Mouse (Mus musculus): ENCODE measurements at regions not wholly inside any gene's neighbourhood (a gene's known extent, or its start where the extent isn't known, plus 50 kb on each side); places are given as distances from the start of the nearest gene placed in this dataset.

DNA sequence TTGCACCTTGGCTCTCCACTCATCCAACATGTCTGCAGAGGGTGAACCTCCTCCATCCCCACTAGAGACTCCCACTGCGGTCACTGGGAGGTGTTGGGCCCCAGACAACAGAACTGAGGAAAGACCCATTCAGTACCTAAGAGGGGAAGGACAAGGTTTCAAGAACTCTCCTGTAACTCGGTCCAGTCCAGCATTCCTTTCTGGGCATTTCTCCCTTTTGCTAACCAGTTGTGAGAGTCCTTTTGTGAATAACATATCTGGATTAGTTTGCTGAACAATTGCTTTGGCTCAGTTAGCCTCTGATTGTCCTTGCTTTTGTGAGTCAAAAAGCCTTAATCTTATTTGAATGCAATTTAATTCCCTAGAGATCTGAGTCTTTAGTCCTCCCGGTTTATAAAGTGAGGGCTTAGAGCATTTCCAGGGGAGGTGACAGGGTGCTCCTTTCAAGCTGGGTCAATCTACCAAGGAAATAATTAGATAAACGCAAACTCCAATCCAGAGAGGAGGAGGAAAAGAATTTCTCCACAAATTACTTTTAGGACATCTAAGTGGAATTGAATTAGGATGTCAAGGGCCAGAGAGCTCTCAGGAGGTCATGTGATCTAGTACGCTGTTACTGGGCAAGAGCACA is 151.6 kb upstream of the Adamts9 start:
- no peak for DNase-seq

DNA sequence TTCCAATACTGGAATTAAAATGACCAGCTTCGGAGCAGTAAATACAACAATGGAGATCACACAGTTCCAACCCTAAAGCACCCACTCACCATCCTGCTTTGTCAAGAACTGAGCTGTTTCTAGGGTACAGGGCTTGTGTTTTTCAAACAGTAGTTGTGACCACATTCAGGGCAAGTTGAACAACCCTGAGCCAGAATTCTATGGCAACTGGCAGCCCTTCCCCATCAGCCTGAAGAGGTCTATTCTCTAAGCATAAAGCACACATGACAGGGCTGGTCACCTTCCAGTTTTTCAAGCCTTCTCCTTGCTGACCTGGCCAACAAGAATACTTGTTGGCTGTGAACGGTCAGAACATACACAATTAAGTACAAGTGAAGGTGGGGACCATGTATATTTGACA is 150.5 kb upstream of the Adamts9 start:
- DNase-seq = no peak

DNA sequence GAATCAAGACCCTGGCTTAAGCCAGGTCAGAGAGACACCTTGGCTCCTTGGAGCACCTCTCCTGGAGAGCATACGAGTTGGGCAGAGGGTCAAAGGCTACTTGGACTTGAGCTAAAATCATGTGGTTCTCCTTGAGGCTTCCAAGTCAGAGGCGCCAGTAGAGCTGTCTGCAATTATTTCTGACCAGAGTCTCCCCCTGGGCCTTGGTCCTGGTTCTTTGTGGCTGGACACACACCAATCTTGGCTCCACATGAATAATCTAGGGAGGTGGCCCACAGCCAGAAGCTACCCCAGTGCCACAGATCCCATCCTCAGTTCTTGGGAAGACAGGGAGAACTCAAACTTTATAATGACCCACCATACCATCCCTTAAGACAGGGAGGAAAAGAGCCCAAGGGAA is 144.0 kb upstream of the Adamts9 start:
- DNase-seq = no peak

DNA sequence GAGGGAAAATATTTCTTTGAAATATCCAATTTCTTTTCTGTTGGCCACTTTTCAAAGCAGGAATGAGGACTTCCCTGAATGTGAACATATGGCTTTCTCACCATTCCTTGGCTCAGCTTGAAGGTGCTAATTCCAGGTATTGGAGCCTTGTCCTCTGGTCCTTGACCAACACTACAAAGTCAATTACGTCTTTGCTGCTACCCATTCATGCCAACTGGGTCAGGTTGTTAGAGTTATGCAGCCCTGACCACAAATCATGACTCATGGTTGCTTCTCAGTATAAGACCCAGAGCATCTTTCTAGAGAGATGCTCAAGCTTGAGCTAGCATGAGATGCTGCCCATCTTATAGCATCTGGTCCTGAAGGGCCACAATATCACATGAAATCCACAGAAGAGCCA is 141.0 kb upstream of the Adamts9 start:
- no peak for DNase-seq

DNA sequence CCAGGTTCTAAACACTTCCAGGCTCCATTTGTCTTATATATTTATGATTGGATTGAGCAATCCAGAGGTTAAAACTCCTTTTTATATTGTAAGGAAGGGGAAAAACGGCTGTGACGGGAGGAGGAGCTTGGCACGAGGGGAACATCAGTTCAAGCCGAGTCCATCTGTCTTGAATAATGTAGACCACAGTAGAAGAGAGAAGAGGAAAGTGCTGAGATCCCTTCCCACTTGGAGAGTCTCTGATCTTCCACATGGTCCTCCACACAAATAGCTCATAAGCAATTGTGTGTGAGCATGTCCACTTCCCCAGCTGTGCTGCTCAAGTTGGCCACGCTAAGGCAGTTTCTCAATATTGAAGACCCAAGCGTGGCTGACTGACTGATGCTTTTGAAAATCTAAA is 140.4 kb upstream of the Adamts9 start:
- no peak for DNase-seq

DNA sequence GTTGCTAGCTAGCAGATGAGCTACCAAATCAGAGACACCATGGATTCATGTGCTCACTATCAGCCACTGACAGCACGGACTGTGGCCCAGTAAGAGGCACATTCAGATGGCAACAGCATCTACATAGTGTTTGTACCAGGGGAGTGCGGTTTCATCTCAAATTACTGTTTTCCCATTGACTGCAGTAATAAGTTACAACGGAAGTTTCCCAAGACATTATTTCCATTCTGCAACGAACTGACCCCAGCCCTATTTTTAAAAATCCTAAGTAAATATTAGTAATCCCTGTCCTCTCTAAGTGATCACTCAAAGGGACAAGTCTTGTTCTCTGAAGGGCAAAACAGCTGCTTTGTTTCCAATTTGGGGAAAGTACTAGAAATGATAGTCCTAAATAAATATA is 138.9 kb upstream of the Adamts9 start:
- DNase-seq = no peak

DNA sequence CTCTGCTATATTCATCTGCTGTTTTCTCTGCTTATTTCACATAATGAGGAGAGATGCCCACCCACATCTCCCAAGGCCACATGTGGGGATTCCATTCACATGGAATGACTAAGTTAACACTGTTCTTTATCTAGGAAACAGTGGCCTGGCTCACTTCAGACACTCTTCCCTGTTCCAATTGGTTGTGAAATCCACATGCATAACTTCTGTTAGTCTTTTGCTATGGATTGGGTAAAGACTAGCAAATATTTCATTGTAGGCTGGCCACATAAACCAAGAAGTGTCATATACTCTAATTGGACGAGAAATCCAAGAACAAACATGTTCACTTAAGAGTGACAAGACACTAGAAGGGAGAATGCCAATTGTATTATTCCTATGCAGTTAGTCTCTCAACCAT is 133.4 kb upstream of the Adamts9 start:
- DNase-seq = no peak

DNA sequence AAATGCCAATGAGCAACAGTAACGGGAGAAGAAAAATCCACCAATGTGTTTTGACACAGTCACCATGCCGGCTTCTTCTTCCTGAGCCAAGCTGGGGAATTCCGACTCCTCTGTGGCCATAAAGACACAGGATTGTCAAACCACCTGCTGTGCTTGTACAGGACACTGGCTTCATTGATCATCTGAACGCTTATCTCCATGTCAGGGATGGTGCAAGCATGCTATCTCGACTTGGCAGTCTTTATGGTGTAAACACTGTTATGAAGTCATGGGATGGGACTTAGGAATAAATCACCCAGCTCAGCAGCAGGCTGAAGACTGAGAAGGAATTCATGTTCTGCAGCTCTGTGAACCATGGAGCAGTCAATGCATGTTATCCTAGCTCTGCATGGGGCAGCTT is 132.6 kb upstream of the Adamts9 start:
- DNase-seq = no peak

DNA sequence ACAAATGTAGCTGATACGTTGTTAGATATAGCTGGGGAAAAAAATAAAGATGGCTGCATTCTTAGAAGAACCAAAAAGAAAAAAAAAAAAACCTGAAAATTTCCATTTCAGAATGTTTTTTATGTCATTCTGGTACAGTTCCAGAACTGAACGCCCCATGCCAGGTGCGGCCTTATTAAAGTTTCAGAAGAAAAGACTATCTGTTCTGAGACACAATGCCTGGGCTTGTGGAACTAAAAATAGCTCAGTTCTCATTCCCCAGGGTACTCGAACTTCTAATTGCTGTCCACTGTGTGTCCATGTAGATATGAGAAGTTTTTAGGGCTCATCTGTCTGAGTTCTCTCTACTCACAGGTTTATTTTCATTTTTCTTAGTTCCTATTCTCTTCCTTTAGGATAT is 131.7 kb upstream of the Adamts9 start:
- DNase-seq = no peak

DNA sequence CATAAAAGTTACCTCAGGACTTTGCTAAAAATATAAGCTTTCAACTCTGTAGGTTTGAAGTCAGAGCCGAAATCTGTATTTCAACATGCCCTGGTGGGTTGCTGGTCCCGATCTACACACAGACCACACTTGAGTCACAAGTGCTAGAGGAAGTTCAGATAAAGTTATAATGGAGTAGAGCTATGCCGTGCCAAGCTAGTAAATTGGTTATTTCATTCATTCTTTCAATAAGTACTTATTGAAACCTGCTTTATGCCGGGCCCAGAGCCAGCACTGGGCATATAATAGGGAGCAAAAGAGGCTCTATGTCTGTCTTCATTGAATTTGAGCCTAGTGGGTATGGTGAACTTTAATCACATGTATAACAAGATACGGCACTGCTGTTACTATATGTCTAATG is 127.6 kb upstream of the Adamts9 start:
- DNase-seq = no peak

DNA sequence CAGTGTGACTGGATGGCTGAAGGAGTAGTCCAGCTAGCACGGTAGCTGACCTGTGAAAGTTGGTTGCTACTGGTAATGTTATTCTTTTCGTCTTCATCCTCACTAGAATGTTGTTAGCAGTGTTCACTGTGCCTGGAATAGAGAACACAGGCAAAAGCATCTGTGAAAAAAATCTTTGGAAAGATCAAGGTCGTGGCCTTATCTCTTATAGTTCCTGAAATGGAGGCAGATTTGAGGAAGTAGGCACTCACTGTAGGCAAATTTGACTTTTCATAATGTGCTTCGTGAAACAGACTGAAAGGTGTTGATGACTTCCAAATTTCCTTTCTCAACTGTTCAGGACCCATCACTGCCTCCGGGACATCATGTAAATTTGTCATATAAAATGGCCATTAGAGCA is 124.5 kb upstream of the Adamts9 start:
- DNase-seq = no peak

DNA sequence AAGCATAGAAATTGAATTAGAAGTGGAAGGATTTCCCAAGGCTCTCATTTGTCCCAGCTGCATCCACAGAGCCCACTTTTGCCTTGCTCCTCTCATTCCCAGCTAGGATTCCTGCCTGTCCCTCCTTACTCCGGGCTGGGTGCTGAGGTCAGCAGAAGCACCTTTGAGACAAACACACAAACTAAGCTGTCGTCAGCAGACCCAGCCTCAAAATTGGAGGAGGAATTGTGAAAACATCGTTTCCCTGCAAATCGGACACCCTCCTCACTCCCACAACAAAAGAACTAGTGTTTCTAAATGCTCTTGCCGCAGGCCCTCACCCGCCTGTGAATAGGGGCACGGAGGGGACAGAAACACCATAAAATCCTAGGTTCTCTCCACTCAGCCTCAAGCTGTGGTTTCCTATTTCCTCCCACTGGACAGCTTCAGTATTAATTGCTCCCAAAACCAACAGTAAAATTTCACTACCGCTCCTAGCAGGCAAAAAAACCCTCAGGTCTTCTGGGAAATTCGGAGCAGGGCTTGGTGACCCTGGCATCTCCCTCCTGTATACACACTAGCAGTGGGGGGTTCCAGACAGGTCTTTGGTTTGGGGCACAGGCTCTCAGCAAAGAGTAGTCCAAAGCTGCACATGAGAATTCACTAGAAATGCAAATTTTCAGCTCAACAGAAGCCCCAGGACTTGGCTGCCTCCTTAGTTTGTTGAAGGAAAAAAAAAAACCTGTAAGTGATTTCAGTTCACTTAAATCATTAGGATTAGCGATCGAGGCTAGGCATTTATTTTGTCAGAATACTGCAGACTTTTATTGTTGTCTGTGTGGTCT is 123.5 kb upstream of the Adamts9 start:
- DNase-seq = no peak

DNA sequence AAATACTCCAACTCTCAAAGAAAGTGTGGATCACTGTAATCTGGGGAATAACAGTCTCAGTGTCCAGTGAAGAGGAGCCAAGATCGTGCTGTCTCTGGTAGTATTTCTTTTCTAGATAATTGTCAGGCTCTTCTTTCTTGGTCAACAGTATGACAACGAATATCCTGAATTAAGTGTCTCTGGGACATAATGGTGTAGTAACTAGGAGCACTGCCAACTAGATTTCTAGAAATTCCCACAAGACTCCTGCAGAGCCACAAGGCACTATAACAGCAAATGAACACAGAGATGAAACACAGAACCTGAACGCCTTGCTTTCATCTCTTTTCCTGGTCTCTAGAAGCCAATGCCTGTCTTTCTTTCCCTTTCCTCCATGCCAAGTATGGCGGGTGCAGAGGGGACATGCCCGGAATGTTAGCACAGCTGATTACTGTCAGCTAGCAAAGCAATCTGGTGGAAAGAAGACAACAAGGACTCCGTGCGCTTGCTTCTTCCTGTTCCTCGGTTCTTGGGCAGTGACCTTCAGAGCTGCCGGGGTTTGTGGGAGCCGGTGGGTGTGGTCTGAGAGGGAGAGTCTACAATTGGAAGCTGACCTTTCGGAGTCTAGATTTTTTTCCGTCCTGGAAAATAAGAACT is 122.7 kb upstream of the Adamts9 start:
- DNase-seq = peak in 1 of 2 experiments; percentile 2

DNA sequence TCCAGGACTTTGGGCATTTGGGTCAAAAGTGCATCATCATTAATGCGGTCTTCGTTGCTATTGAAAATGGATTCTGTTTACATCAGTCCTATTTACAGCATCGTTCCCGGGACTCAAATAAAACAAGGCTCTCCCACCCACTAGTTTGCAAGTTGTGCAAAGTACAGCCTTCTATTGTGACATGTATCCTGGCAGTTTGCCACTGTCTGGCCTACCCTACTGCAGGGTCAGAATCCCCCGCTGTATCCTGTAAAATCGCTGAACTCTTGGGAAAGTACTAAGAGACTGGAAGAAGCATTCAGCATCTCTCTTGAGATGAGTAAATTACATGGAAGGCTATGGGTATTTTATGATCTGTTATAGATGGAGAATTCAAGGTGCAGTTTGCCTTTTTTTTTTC is 122.1 kb upstream of the Adamts9 start:
- no peak for DNase-seq

DNA sequence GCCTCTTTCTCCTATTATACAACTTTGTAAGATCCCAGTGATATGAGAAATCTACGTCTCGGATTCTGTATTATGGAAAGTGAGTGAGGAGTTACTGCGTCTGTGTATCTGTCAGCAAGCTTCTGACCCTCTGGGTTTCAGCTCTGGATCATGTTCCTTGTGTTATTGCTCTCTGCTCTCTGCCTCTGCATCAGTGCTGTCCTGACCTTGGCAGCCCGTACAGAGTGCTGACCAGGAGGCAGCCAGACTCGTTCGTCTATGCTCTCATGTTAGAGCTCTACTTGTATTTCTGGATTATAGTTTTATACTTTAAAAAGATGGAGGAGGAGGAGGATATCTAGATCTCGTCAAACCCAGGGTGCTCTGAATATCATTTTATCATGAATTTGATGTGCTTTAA is 121.1 kb upstream of the Adamts9 start:
- DNase-seq = no peak

DNA sequence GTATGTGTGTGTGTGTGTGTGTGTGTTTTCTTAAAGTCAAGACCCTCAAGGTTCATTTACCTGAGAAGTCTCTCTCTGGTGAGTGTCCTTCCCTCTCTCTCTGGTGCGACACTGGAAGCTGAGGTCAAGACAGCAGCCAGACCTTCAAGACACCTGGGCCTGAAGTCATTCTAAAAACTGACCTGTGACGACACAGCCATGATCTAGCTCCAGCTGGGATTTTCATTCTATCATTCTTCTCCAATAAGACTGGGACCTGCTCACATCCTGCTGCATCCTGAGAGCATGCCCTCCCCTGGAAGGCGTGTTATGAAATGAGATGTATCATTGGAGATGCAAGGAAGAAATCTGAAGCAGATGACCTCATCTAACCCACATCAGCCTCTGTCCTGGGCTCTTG is 118.4 kb upstream of the Adamts9 start:
- no peak for DNase-seq

DNA sequence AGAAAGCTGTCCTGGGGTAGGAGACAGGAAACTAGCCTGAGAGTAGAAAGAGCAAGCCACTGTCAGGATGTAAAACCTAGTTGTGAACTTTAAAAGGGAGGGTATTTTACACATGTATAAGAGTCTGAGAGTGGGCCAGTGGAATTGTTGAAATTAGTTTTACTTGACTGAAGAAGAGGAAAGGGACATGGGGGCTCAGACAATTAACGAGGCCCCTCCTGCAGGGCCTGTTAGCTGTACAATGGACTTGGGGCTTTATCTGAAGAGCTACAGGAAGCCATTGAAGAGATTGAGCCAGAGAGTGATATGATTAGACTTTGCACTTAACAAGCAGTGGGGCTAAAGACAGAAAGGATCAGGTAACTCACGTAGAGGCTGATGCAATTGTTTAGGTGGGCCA is 102.2 kb upstream of the Adamts9 start:
- DNase-seq = no peak

DNA sequence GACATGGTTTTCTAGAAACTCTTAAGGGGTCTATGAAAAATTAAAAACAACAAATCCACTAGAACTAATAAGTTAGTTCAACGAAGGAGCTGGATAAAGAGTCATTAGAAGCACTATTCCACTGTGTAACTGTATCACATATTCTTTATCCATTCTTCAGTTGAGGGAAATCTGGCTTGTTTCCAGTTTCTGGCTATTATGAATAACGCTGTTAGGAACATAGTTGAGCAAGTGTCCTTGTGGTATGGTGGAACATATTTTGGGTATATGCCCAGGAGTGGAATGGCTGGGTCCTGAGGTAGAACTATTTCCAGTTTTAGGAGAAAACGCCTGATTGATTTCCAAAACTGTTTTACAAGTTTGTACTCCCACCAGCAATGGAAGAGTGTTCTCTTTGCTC is 97.7 kb upstream of the Adamts9 start:
- no peak for DNase-seq

DNA sequence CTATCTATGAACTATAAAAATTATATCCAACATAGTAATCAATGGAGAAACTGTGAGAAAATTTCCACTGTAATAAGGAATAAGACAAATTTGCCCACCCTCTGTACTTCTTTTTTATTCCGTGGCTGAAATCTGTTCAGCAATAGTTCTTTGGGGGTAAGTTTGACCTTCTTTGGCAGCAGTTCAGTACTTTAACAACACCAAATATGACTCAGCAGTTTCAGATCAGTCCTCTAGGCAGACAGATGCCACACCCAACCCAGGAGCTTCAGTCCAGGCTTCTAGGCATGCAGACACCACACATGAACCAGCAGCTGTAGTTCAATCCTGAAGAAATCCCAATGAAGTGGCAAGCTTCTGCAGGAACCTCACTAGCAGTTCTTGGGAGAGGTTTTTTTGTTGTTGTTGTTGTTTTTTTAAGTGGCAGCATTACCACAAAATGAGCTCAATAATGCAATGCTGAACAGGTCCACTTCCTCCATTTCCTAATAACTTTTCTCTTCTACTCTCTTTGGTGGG is 88.6 kb upstream of the Adamts9 start:
- no peak for DNase-seq

DNA sequence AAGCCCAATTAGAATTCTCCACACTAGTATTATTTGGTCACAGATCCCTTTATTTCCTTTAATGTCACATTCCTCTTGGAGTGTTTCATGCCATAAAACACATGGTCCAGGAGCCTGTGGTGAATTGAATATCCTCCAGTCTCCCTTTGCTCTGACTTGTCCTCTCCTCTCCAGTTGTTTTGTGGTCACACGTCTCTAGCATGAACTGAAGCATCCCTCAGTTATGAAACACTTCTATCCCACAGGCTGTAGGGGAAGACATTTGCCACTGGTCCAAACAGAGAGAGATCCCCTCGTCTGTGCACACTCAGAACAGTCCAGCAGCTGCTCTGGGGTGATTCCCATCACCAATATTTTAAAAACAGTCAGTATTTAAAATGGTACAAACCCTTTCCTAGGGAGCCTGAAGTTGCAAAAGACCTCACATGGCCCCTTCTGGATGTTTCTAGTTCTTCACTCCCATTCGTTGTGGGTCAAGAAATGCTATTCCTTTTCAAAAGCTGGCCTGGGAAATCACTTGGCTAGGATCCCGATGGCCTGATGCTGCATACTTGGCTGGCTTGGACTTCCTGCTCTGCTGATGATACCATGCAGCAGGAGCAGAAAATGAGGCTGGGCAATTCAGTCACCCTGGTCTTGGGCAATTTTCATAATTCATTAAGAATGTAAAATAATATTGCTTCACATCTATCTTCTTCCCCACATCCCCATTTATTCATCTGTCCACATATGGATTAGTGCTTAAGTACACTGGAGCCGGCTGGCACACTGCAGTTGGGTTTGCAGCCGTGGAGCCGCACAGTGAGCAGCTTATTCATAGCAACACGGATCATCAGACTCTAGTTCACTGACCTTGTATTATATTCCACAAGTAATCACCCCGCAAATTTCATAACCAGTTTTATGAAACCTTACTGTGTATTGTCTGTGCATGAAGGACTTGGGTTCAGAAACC is 83.1 kb upstream of the Adamts9 start:
- peak in 1 of 2 experiments; percentile 4 for DNase-seq

DNA sequence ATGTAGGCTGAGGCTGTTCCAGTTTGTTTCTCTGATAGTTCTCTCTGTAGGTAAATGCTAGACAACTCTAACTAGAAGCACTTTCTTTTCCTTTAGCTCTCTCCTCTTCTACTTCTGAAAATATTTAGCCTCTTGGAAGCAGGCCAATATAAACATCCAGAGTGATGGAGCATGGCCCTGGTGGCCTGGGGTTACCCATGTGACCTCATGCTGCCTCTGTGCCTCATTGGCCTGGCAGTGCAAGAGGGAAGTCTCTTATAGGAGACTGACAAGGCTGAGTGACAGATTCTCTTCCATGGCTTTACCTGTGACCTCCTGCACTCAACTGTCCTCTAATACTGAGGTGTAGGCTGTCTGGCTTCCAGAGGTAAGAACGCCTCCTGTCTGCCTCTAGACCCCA is 71.2 kb upstream of the Adamts9 start:
- DNase-seq = no peak

DNA sequence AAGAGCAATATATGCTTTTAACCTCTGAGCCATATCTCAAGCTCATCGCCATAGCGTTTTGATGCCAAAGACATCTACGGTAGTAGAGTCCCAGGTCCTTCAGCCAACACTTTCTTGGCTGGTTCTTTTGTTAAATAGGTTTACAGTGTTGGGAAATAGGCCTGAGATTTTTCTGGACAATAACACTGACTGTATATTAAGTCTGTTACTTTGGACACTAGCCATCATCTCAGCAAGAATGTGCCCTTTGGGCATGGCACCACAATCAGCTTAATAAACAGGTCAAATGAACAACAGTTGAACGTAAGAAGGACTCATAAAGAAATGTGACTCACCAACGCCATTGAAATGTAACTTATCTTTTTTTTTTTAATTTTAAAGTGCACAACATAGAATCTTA is 68.6 kb upstream of the Adamts9 start:
- DNase-seq = no peak

All from spleen, adult 18-20 months (tissue).